Mouse (Mus musculus) heart, embryonic 16.5 days (tissue): Measurements from ENCODE around the gene Heyl. TPM values are rescaled to one million over a fixed set of nuclear protein-coding genes. Genes with fewer than 3 reads are reported as not detected.

ENCODE experiments used
- ATAC-seq: fragments of 200-750 bp; cut with Nextera tagmentation; replicated peaks from 2 replicates; pipeline ENCODE4 v1.8.0; 2017; ENCODE audit warnings: moderate number of reproducible peaks; ENCODE audit not compliant: insufficient read depth, low FRiP score; ENCODE audit errors: extremely low read depth
- H3K27ac ChIP-seq: fragments of 300-500 bp; sonication (generic); 2 replicates; pipeline ENCODE4 v1.5.1; 2014; ENCODE audit warnings: mild to moderate bottlenecking, low read length, control low read depth, moderate library complexity
- H3K27me3 ChIP-seq: fragments of 300-500 bp; sonication (generic); 2 replicates; pipeline ENCODE4 v1.6.1; 2014; ENCODE audit warnings: low read length, mixed read lengths; ENCODE audit not compliant: control insufficient read depth, insufficient read depth
- H3K36me3 ChIP-seq: fragments of 300-500 bp; sonication (generic); 2 replicates; pipeline ENCODE4 v1.6.1; 2014; ENCODE audit not compliant: control insufficient read depth, insufficient read depth
- H3K4me1 ChIP-seq: fragments of 300-500 bp; sonication (generic); 2 replicates; pipeline ENCODE4 v1.6.1; 2014; ENCODE audit warnings: low read length, mixed read lengths; ENCODE audit not compliant: control insufficient read depth, insufficient read depth
- H3K4me2 ChIP-seq: fragments of 300-500 bp; sonication (generic); 2 replicates; pipeline ENCODE4 v1.6.1; 2014; ENCODE audit warnings: low read depth, mild to moderate bottlenecking, control low read depth, low read length
- H3K4me3 ChIP-seq: fragments of 300-500 bp; sonication (generic); 2 replicates; pipeline ENCODE4 v1.5.1; 2014; ENCODE audit warnings: mild to moderate bottlenecking, control low read depth, low read length
- H3K9ac ChIP-seq: fragments of 300-500 bp; sonication (generic); 2 replicates; pipeline ENCODE4 v1.6.1; 2014; ENCODE audit warnings: low read length, control low read depth
- H3K9me3 ChIP-seq: fragments of 300-500 bp; sonication (generic); replicated peaks from 2 replicates; pipeline ENCODE4 v1.6.1; 2016; ENCODE audit warnings: low read length; ENCODE audit not compliant: control insufficient read depth
- WGBS: fragments of 180-500 bp; shearing (Covaris S2); extraction: QIAGEN DNeasy Blood & Tissue Kit; methylation state at CpG from one replicate; pipeline ENCODE4 v1.1.7; 2014; 5-methylcytosine and 5-hydroxymethylcytosine counted together
- polyA plus RNA-seq: library from polyadenylated mRNA; unstranded; fragments of >200 nt; fragmentation: Nextera tagmentation; extraction: Ambion mirVana; gene quantifications from 2 replicates; pipeline ENCODE4 v1.2.1, GENCODE M21; 2015

The Heyl gene
- polyA plus RNA-seq, 1 experiment from 2014 or later = 13.2 TPM

GRCm38 (mm10) chr4:123239361-123240203 lies 6.2 kb downstream of the Heyl start:
- H3K27ac ChIP-seq = peak overlapping the region; percentile 57
- H3K27me3 ChIP-seq = peaks cover 4% of the 10 kb centered on the region; the same call in 1 of the 2 replicates
- WGBS = 9% methylated on average over 57 of the region's 58 CpGs
- H3K9ac ChIP-seq = peak overlapping the region; percentile 68
- H3K36me3 ChIP-seq = no peaks in the 10 kb centered on the region
- peak; percentile 59 for ATAC-seq
- peaks cover 24% of the 10 kb centered on the region for H3K4me1 ChIP-seq
- H3K9me3 ChIP-seq = no peaks in the 10 kb centered on the region
- H3K4me2 ChIP-seq = peak overlapping the region; percentile 74
- H3K4me3 ChIP-seq = peak overlapping the region; percentile 47

GRCm38 (mm10) chr4:123246221-123246620 lies 12.9 kb downstream of the Heyl start:
- H3K36me3 ChIP-seq = no peaks in the 10 kb centered on the region
- ATAC-seq = no peak
- H3K27me3 ChIP-seq = no peaks in the 10 kb centered on the region
- no peak overlapping the region for H3K4me2 ChIP-seq
- 81% methylated on average over 7 of the region's 7 CpGs for WGBS
- peak overlapping the region; percentile 35 for H3K27ac ChIP-seq
- H3K4me1 ChIP-seq = peaks cover 29% of the 10 kb centered on the region
- no peaks in the 10 kb centered on the region for H3K9me3 ChIP-seq
- H3K4me3 ChIP-seq = no peak overlapping the region
- no peak overlapping the region for H3K9ac ChIP-seq

- no peaks in the 10 kb centered on the region for H3K27me3 ChIP-seq
- H3K36me3 ChIP-seq = no peaks in the 10 kb centered on the region
- H3K27ac ChIP-seq = peak overlapping the region; percentile 84
- no peak overlapping the region for H3K4me2 ChIP-seq
- peaks cover 29% of the 10 kb centered on the region for H3K4me1 ChIP-seq
- no peak for ATAC-seq
- no peak overlapping the region for H3K4me3 ChIP-seq
- 85% methylated on average over 5 of the region's 5 CpGs for WGBS
- 0 out of 2 replicates have a peak overlapping the region, but pooled peaks have one; percentile 12 for H3K9ac ChIP-seq
- H3K9me3 ChIP-seq = no peaks in the 10 kb centered on the region
Observed at GRCm38 (mm10) chr4:123246651-123247050, 13.3 kb downstream of the Heyl start.

- H3K4me2 ChIP-seq = no peak overlapping the region
Observed at GRCm38 (mm10) chr4:123247147-123247880, 14.0 kb downstream of the Heyl start.

GRCm38 (mm10) chr4:123248971-123249567 lies 15.7 kb downstream of the Heyl start:
- WGBS = 57% methylated on average over 7 of the region's 7 CpGs
- Histone ChIP-seq H3K36me3 (no peaks in the 10 kb centered on the region), H3K4me1 (peaks cover 37% of the 10 kb centered on the region), H3K9ac (no peak overlapping the region), H3K27me3 (no peaks in the 10 kb centered on the region), H3K4me2 (no peak overlapping the region), H3K4me3 (no peak overlapping the region), H3K9me3 (no peaks in the 10 kb centered on the region), H3K27ac (peak overlapping the region; percentile 84)
- 0 out of 2 replicates have a peak, but pooled peaks have one; percentile 11 for ATAC-seq

More at GRCm38 (mm10) chr4:123247147-123247880, 14.0 kb downstream of the Heyl start:
- Histone ChIP-seq H3K27ac (peak overlapping the region; percentile 84), H3K9ac (peak overlapping the region; percentile 66), H3K27me3 (no peaks in the 10 kb centered on the region), H3K9me3 (no peaks in the 10 kb centered on the region), H3K4me3 (no peak overlapping the region), H3K36me3 (no peaks in the 10 kb centered on the region), H3K4me1 (peaks cover 33% of the 10 kb centered on the region)
- 29% methylated on average over 7 of the region's 7 CpGs for WGBS
- ATAC-seq = peak; percentile 86

- Histone ChIP-seq H3K27ac (no peak overlapping the region), H3K9me3 (no peaks in the 10 kb centered on the region), H3K36me3 (no peaks in the 10 kb centered on the region), H3K4me3 (no peak overlapping the region), H3K4me2 (no peak overlapping the region), H3K4me1 (peaks cover 28% of the 10 kb centered on the region), H3K27me3 (no peaks in the 10 kb centered on the region), H3K9ac (no peak overlapping the region)
- ATAC-seq = no peak
- 61% methylated on average over 5 of the region's 5 CpGs for WGBS
Observed at GRCm38 (mm10) chr4:123252214-123252613, 18.9 kb downstream of the Heyl start.

GRCm38 (mm10) chr4:123254617-123255016 lies 21.3 kb downstream of the Heyl start:
- WGBS = 15% methylated on average over 5 of the region's 5 CpGs
- no peak for ATAC-seq
- no peak overlapping the region for H3K9ac ChIP-seq

GRCm38 (mm10) chr4:123260071-123260746 lies 26.9 kb downstream of the Heyl start:
- Histone ChIP-seq H3K36me3 (no peaks in the 10 kb centered on the region), H3K27me3 (no peaks in the 10 kb centered on the region), H3K4me3 (no peak overlapping the region), H3K4me1 (peaks cover 11% of the 10 kb centered on the region), H3K4me2 (no peak overlapping the region), H3K27ac (no peak overlapping the region), H3K9ac (no peak overlapping the region), H3K9me3 (no peaks in the 10 kb centered on the region)
- ATAC-seq = peak; percentile 88
- 20% methylated on average over 8 of the region's 8 CpGs for WGBS

More at GRCm38 (mm10) chr4:123254617-123255016, 21.3 kb downstream of the Heyl start:
- no peak overlapping the region for H3K27ac ChIP-seq
- H3K27me3 ChIP-seq = no peaks in the 10 kb centered on the region
- no peak overlapping the region for H3K4me2 ChIP-seq
- no peak overlapping the region for H3K4me3 ChIP-seq
- peaks cover 9% of the 10 kb centered on the region for H3K4me1 ChIP-seq
- H3K9me3 ChIP-seq = no peaks in the 10 kb centered on the region
- H3K36me3 ChIP-seq = no peaks in the 10 kb centered on the region
